Mouse (Mus musculus) cerebellum, postnatal 10 days (tissue): ENCODE data around the gene Rnaset2a.
A peak's percentile ranks its signal among the peaks of the same experiment; 100 is the strongest.
"Not testable (repeated sequence)": the region's sequence is repeated elsewhere in the genome, so short reads cannot be mapped to it uniquely, and the experiment has no call there.

Experiments
- DNase-seq, 2 experiments: peaks; one replicate each; pipeline ENCODE4 v3.0.0; 2021; ENCODE audit warnings: mixed read lengths in 2 of 2

Gene Rnaset2a

GRCm38 (mm10) chr17:8138116-8138515 lies 9.8 kb downstream of the Rnaset2a start:
- not testable (repeated sequence) for DNase-seq

DNA sequence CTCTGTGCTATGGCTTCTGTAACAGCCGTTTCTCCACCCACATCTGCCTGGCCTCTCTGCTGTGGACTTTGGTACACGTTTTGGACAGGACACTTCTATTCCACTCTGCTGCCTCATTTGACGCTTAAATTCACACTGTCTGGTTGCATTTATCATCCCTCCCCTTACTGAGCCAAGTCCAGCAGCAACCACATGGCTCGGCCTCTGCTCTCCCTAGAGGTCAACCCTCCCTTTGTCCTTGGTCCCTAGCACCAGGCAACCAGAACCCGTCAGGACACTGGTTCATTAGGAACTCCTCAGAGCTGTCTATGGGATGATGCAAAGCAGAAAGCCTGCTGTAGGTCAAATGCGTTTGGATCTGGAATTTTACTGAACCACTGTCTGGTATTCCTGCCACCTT lies 17.0 kb downstream of the Rnaset2a start:
- not testable (repeated sequence) for DNase-seq

DNA sequence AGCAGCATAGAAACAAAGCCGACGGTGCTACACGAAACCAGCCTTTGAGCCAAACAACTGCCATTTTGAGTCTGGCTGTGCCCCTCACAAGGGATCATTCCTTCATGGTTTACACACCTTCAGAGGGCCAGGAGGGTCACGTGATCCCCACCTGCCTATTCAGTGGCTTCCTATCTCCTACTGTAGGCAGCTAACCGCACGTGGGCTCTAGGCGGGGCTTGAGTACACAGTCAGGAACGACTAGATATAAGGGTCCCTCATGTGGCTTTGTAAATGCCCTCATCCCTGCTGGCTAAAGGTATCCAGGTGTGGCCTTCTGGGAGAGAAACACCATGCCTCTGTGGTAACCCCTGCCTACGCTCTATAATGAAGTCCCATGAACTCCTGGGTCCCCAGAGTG lies 18.3 kb downstream of the Rnaset2a start:
- DNase-seq: peak in 1 of 2 experiments; percentile 12

DNA sequence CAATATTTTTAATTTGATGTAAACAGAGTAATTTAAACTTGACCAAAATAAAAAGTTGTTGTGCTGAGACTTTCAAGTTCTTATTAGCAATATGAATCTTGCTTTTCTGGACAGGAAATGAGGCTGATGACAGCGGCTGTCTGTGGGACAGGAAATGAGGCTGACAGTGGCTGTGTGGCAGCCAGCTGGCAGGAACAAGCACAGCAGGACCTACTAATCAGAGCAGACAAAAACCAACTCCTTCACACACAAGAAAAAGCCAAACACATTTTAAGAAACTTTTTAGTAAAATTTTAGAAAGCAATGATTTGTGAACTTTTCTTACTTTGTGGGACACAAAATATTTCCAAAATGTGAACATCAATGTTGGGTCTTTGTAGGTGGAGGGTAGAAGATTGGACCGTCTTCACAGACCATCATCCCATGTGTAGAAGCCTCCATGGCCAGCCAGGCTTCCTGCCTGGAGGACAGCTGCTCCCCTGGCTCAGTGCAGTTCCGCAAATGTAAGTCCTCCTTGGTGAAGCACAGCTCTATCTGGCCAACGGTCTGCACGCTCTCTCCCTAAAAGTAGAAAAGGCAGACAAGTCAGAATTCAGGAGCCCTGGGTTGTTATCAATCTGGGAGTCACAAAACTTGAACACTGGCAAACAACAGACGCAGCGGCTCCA lies 19.4 kb downstream of the Rnaset2a start:
- DNase-seq: peak in 1 of 2 experiments; percentile 44

- not testable (repeated sequence) for DNase-seq
Measured at GRCm38 (mm10) chr17:8124586-8124985, 23.3 kb downstream of the Rnaset2a start.

DNA sequence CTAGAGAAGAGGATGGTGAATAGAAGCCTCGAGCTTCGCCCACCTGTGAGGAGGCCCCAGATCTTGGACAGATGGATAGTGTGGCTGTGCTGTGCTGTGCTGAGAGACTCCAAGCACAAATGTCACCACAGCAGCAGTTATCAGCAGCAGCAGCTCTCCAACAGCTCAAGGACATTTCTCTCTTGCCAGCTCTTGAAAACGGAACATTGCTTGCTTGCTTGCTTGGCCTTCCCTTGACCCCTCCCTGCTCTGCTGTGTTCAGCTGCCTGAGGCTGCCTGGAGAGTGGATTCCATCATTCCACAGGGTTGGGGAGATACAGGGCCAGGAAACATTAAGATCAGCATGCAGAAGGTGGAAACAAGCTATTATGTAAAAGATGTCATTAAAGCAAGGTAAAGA lies 24.9 kb downstream of the Rnaset2a start:
- not testable (repeated sequence) for DNase-seq

GRCm38 (mm10) chr17:8116928-8117327 lies 31.0 kb downstream of the Rnaset2a start:
- DNase-seq: not testable (repeated sequence)

DNA sequence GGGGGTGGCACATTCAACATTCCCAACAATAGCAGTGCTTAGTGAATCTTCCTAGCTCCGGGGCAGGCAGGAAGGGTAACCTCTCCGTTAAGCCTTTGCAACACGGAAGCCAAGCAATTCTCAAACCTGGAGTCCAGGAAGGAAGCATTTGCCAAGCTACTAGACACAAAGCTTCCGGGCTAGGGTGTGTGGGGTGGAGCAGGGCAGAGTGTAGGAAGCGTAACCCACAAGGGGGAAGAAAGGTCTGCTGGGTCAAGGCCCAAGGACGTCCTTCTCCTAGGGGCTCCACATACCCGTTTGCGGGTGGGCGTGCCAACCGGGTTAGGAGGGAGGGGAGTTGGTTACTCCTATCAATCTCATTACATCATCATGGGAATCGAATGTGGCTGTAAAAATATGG lies 31.5 kb downstream of the Rnaset2a start:
- peak in 1 of 2 experiments; percentile 1 for DNase-seq

DNA sequence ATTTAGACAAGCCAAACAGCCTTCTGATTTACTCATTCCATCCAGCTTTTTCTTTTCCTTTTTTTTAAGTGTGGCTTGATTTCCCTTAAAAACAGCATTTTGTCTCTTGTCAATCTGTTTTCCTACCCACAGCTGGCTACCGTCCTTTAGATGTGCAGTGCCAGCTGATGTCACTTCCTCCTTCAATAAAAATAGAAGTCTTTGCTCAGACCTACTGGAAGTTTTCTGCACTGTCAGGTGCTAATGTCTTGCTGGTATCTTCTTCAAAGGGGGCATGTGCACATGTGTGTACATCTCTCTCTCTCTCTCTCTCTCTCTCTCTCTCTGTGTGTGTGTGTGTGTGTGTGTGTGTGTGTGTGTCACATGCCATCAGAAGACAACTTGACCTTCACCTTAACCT lies 35.7 kb downstream of the Rnaset2a start:
- not testable (repeated sequence) for DNase-seq

DNA sequence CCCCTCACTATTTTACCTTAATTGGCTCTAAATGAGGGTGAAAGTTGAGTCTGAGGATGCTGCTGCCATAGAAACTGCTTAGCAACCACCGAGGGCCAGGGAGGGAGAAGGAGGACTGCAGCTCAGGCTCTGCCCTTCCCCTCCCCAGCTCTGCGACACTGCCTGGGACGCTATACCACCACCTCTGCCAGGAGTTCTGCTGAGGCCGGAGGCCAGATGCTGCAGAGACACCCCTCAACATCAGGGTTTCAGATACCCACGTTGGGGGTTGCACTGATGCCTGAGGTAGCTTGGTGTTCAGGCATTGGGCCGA lies 46.6 kb downstream of the Rnaset2a start:
- not testable (repeated sequence) for DNase-seq

- DNase-seq: peak in 1 of 2 experiments; percentile 11
Measured at GRCm38 (mm10) chr17:8100405-8101296, 47.2 kb downstream of the Rnaset2a start.

GRCm38 (mm10) chr17:8096199-8096598 lies 51.7 kb downstream of the Rnaset2a start:
- DNase-seq: not testable (repeated sequence)

DNA sequence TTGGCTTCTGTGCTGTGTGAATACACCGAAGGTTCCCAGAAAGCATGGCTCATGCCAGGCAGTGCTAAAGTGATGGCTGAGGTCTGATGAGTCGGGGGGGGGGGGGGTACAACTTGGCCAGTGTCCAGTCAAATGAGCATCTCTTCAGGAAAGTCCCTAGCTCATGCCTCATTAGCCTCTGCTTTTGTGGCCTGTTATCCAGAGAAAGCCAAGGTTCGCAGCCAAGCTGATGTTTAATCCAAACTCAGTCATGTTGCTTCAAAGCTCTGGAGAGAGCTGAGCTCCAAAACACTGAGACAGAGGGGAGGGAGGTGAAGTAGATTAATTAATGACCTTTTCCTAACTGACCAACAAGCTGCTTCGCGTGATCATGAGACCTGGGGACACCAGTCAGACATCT lies 52.2 kb downstream of the Rnaset2a start:
- not testable (repeated sequence) for DNase-seq

GRCm38 (mm10) chr17:8092537-8093526 lies 55.1 kb downstream of the Rnaset2a start:
- not testable (repeated sequence) for DNase-seq

DNA sequence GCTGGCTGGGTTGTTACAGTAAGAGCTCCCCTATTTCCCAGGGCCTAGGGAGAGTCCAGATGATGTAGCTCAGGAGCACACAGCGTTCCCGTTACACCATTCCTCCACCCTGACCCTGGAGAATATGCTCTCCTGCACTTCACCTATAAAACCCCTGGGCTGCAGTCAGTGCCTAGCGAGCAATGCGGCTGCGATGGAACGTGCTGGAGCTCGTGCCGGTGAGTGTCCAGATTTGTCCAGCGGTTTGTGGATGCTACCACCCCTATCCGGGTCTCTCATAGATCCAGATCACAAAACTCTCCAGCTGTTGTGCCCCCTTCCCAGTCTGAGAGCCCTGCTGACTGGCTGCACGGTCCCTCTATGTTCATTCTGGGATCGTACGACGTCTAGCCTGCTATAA lies 56.6 kb downstream of the Rnaset2a start:
- DNase-seq: not testable (repeated sequence)

GRCm38 (mm10) chr17:8069847-8070246 lies 78.0 kb downstream of the Rnaset2a start:
- DNase-seq: not testable (repeated sequence)
